Mouse (Mus musculus) thymus, postnatal 25 days (tissue): ENCODE measurements around the gene Zfp868.
A peak's percentile ranks its signal among the peaks of the same experiment; 100 is the strongest.
"Not testable (repeated sequence)": the region's sequence is repeated elsewhere in the genome, so short reads cannot be mapped to it uniquely, and the experiment has no call there.

Experiments used
- DNase-seq: peaks from one replicate; pipeline ENCODE4 v3.0.0; 2022

Gene Zfp868

DNA sequence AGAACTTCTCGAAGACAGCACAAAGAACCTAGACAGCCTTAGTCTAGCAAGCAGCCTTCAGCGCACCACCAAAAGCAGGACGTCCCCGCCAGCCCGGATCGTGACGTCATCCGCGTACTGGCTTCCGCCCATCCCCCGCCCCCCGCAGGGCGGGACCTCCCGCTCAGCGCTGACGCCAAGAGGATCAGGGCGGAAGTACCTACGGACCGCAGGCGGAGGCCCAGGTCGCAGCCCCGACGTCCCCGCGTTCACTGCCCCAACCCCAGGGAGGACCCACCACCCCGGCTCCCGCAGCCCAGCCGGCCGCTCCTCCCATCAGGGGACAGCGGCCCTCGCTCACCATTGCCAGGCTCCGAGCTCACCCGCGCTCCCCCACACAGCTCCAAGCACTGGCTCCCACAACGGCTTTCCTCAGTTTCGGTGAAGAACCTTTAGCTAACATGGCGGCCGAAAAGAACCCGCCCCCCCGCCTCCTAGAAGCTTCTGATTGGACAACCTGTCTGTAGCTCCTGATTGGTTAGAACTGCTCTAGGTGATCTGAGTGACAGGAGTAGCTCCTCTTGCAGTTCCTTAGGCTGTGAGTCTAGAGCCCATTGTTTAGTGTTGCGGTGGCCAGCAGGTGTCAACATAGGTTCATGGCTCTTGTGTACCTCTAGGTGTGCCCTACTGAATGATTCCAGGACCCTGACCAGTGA lies at the start of gene Zfp868:
Gene Zfp868, minus strand, starts transcription at position 454 of the 695 bp plus-strand sequence.
- DNase-seq, result peak; percentile 99

DNA sequence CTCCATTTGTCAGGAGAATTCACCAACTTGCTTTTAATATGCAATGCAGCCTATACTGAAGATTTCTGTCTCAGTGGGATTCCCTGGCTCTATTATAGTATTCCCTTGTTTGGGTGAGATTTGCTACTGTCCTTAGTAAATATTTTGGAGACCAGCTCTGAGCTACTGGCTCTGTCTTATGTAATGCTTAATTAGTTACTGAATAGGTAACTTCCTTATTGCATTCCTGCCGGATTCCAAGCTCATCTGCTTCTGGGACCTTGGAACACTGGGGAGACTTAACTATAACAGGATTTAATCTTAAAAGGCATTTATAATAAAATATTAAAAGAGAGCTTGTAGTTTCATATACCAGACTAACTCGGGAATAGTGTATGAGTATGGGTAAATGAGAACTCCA lies 39.7 kb upstream of the Zfp868 start:
- not testable (repeated sequence) for DNase-seq

DNA sequence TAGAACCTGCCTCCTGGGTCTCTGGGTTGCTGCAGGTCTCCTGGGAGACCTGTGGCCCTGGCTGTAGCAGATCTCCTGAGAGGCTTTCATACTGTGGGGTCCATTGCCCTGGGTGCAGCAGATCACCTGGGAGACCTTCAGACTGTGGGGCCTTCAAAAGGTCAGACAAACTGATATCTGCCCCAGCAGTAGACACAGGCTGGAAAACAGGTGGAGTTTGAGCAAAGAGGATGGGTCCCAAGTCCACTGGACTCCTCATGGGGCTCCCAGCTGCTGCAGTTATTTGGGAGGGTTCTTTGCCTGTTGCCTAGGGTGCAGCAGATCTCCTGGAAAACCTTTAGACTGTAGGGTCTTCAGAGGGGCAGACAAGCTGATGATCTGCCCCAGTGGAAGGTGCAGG lies 35.9 kb upstream of the Zfp868 start:
- DNase-seq, result no peak

DNA sequence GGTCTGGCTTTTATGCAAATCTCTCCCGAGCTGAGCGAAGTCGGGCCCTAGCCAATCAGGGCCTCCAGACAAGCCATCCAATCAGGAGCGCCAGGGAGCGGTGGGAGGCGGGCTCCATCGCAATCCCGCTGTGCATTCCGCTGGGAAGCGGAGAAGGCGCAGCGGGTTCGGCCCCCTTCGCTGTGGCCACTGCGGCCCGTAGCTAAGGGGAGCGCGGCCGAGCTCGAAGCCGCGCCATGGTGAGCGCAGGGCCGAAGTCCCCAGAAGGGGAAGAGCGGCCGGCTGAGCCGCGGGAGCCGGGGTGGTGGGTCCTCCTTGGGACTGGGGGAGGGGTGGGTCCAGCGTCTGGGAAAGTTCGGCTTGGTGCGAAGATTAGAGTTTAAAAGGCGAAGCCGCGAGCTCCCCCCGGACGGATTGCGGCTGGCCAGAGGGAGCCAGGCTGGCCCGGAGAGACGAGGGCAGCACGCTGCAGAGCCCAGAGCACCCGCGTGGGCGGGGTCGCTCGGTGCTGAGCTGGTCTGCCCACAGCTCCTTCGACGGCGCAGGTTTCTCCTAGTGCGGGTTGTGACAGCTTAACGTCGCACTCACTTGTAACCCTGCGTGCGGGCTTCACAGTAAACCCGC lies 29.1 kb upstream of the Zfp868 start, which contains the start of gene Zfp964:
Gene Zfp964, plus strand, starts transcription at position 122 of the 624 bp plus-strand sequence.
- peak; percentile 84 for DNase-seq

DNA sequence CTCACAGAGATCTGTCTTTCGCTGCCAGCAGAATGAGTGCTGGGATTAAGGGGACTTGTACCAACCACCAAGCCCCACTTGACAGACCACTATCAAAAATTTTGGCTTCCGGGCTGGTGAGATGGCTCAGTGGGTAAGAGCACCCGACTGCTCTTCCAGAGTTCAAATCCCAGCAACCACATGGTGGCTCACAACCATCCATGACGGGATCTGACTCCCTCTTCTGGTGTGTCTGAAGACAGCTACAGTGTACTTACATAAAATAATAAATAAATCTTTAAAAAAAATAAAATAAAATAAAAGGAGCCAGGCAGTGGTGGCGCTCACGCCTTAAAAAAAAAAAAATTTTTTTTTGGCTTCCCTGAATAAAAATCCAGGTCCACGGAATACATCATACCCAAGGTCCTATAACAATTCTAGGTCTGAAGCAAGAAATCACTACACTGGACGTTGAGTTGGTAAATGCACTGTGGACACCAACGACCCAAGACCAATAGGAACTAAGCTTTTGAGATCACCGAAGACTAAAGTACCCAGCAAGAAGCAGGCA lies 28.5 kb upstream of the Zfp868 start:
- no peak for DNase-seq

DNA sequence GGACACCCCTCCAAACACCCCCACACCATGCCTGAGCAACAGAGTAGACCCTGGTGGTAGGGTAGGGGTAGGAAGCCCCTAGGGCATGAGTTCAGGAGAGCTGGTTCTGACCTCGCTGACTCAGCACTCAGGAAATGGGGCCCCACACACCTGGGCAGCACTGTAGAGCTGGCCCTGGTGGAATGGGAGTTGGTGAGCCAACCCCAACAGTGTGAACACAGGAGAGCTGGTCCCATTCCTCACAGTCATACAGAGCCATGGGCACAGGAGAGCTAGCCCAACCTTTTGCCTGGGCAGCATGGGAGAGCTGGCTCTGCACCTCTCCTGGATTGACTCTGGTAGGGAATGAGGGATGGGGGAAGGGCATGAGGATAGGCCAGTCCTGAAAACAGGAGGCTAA lies 7.3 kb downstream of the Zfp868 start:
- no peak for DNase-seq

DNA sequence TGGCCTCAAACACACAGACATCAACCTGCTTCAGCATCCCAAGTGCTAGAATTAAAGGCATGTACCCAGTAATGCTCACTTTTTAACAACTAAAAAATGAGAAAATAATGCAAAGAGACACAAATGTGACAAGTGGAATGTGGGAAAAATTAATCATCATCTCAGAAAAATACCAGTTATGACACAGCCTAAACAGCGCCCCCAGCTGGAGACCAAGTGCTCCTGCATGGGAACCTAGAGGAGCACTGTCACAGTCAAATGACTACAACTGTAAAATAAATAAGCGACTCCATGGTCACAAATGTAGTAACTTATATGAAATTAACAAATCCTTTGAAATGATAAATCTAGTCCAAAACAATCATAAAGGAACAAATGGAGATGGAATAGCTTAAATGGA lies 10.7 kb downstream of the Zfp868 start:
- no peak for DNase-seq

DNA sequence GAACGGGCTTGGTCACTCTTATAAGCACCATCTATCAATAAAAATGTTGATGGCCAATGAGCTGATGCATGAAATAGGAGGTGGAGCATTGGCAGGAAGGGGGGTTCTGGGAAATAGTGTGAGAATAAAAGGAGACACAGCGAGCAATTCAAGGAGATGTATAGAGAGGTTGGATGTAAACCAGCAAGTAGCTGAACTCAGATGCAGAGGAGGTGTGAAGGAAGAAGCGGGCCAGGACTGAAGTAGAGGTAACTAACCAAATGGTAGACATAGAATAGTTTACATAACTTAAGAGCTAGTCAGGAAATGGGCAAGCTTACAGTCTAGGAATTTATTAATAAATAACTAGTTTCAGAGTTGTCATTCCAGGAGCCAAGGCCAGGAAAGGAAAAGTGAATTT lies 27.8 kb downstream of the Zfp868 start:
- not testable (repeated sequence) for DNase-seq

DNA sequence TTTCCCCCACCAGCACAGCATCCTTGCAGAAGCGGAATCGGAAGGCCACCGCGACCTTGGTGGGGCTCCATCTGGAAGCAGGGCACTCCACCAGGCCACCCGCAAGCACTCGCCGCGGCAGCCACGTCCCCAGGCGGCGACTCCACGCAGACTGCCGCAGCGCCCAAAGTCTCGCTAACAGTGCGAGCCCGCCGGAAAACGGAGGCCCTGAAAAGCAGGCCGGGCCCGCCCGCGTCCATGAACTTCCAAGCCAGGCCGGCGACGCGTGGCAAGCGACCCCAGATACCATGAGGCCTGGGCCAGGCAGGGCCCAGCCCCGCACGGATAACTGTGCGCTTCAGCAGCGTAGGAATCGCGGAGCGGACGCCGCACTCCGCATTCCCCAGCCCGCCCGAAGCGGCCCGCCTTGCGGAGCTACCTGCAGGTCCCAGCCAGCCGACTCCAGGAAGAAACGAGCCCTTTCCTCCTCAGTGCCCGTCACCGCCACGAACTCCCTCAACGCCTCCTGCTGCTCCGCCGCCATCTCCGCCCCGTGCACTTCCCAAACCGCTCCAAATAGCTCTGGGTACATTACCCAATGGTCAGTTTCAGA lies 40.6 kb downstream of the Zfp868 start:
- DNase-seq, result no peak

DNA sequence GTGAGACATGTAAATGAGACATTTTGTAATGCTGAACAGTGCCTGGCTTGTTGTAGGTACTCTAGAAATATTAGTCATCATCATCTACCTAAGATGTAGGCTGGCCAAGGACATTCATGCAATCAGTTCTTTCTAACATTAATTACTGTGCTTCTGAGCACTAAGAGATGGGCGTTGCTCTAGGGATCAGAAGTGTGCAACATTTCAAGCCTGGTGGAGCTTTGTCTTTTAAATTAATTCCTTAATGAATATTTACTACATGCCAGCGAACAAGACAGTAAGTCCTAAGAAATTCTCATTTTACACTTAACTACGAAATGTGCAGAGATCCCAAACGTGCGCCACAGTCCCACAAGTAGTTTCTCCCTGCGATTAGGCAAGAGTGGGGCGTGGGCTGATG lies 41.1 kb downstream of the Zfp868 start:
- not testable (repeated sequence) for DNase-seq
